Mouse (Mus musculus) neural tube, embryonic 11.5 days (tissue): ENCODE data around the gene Cd69. TPM values are rescaled to one million over a fixed set of nuclear protein-coding genes. Genes with fewer than 3 reads are reported as not detected.

Source experiments
- ATAC-seq: fragments of 200-750 bp; cut with Nextera tagmentation; 2 replicates; pipeline ENCODE4 v1.8.0; 2017; ENCODE audit warnings: moderate number of reproducible peaks, mild to moderate bottlenecking, moderate TSS enrichment, moderate library complexity; ENCODE audit not compliant: insufficient read depth, low FRiP score, low TSS enrichment
- DNase-seq: peaks from one replicate; pipeline ENCODE4 v3.0.0-alpha.2; 2015; ENCODE audit warnings: low spot score
- H3K27ac ChIP-seq: fragments of 300-500 bp; sonication (generic); 2 replicates; pipeline ENCODE4 v1.5.1; 2014; ENCODE audit warnings: low read depth, mild to moderate bottlenecking, low read length
- H3K27me3 ChIP-seq: fragments of 300-500 bp; sonication (generic); 2 replicates; pipeline ENCODE4 v1.6.1; 2014; ENCODE audit warnings: mild to moderate bottlenecking, low read length, mixed read lengths; ENCODE audit not compliant: control insufficient read depth, insufficient read depth
- H3K36me3 ChIP-seq: fragments of 300-500 bp; sonication (generic); 2 replicates; pipeline ENCODE4 v1.6.1; 2014; ENCODE audit warnings: mild to moderate bottlenecking, low read length, moderate library complexity, mixed read lengths; ENCODE audit not compliant: control insufficient read depth, insufficient read depth
- H3K4me1 ChIP-seq: fragments of 300-500 bp; sonication (generic); 2 replicates; pipeline ENCODE4 v1.6.1; 2014; ENCODE audit warnings: low read length, mixed read lengths; ENCODE audit not compliant: control insufficient read depth, insufficient read depth
- H3K4me2 ChIP-seq: fragments of 300-500 bp; sonication (generic); 2 replicates; pipeline ENCODE4 v1.6.1; 2014; ENCODE audit warnings: low read depth, mild to moderate bottlenecking, moderate library complexity
- H3K4me3 ChIP-seq: fragments of 300-500 bp; sonication (generic); 2 replicates; pipeline ENCODE4 v1.5.1; 2014; ENCODE audit warnings: low read depth, low read length
- H3K9ac ChIP-seq: fragments of 300-500 bp; sonication (generic); 2 replicates; pipeline ENCODE4 v1.6.1; 2014; ENCODE audit warnings: mild to moderate bottlenecking, low read length
- H3K9me3 ChIP-seq: fragments of 300-500 bp; sonication (generic); 2 replicates; pipeline ENCODE4 v1.6.1; 2016; ENCODE audit warnings: low read length; ENCODE audit not compliant: control insufficient read depth
- WGBS: fragments of 180-500 bp; shearing (Covaris S2); extraction: QIAGEN DNeasy Blood & Tissue Kit; methylation state at CpG from one replicate; pipeline ENCODE4 v1.1.7; 2014; 5-methylcytosine and 5-hydroxymethylcytosine counted together
- polyA plus RNA-seq: library from polyadenylated mRNA; unstranded; fragments of >200 nt; fragmentation: Nextera tagmentation; extraction: Ambion mirVana; gene quantifications from 2 replicates; pipeline ENCODE4 v1.2.1, GENCODE M21; 2014

The Cd69 gene
- polyA plus RNA-seq, 1 experiment from 2014 or later = not detected

GRCm38 (mm10) chr6:129284384-129285104 lies 9.3 kb upstream of the Cd69 start:
- Histone ChIP-seq H3K36me3 (no peaks in the 10 kb centered on the region), H3K9ac (no peak overlapping the region), H3K9me3 (no peaks in the 10 kb centered on the region), H3K4me2 (no peak overlapping the region), H3K27ac (no peak overlapping the region), H3K27me3 (no peaks in the 10 kb centered on the region), H3K4me1 (no peaks in the 10 kb centered on the region), H3K4me3 (no peak overlapping the region)
- DNase-seq (no peak), ATAC-seq (no peak; the same call in 1 of the 2 replicates)
- 86% methylated on average over 7 of the region's 7 CpGs for WGBS

GRCm38 (mm10) chr6:129283271-129283670 lies 8.0 kb upstream of the Cd69 start:
- Histone ChIP-seq H3K9ac (no peak overlapping the region), H3K4me2 (no peak overlapping the region), H3K27ac (no peak overlapping the region), H3K4me3 (no peak overlapping the region), H3K36me3 (no peaks in the 10 kb centered on the region), H3K9me3 (no peaks in the 10 kb centered on the region), H3K4me1 (no peaks in the 10 kb centered on the region), H3K27me3 (no peaks in the 10 kb centered on the region)
- no peak for DNase-seq
- WGBS = 79% methylated on average over 3 of the region's 3 CpGs
- no peak for ATAC-seq

- Histone ChIP-seq H3K4me2 (no peak overlapping the region), H3K36me3 (no peaks in the 10 kb centered on the region), H3K27ac (no peak overlapping the region), H3K4me3 (no peak overlapping the region), H3K9me3 (no peaks in the 10 kb centered on the region), H3K27me3 (no peaks in the 10 kb centered on the region), H3K9ac (no peak overlapping the region), H3K4me1 (no peaks in the 10 kb centered on the region)
- no peak for DNase-seq
- WGBS = 97% methylated on average over 2 of the region's 2 CpGs
- ATAC-seq = no peak
Observed at GRCm38 (mm10) chr6:129276483-129276882, 1.2 kb upstream of the Cd69 start.

- Histone ChIP-seq H3K4me1 (no peaks in the 10 kb centered on the region), H3K4me2 (no peak overlapping the region), H3K4me3 (no peak overlapping the region), H3K36me3 (no peaks in the 10 kb centered on the region), H3K9ac (no peak overlapping the region), H3K27ac (no peak overlapping the region), H3K27me3 (no peaks in the 10 kb centered on the region), H3K9me3 (no peaks in the 10 kb centered on the region)
- ATAC-seq (no peak), DNase-seq (no peak)
- 72% methylated on average over 3 of the region's 3 CpGs for WGBS
Observed at GRCm38 (mm10) chr6:129275624-129276203, 478 bp upstream of the Cd69 start.

GRCm38 (mm10) chr6:129274476-129274875 lies 760 bp downstream of the Cd69 start:
- Histone ChIP-seq H3K4me3 (no peak overlapping the region), H3K4me2 (no peak overlapping the region), H3K9me3 (no peaks in the 10 kb centered on the region), H3K27ac (no peak overlapping the region), H3K4me1 (no peaks in the 10 kb centered on the region), H3K27me3 (no peaks in the 10 kb centered on the region), H3K9ac (no peak overlapping the region), H3K36me3 (no peaks in the 10 kb centered on the region)
- no peak for DNase-seq
- WGBS = 83% methylated on average over 2 of the region's 2 CpGs
- ATAC-seq = no peak

GRCm38 (mm10) chr6:129273662-129274061 lies 1.6 kb downstream of the Cd69 start:
- H3K4me1 ChIP-seq = no peaks in the 10 kb centered on the region
- no peak overlapping the region for H3K9ac ChIP-seq
- no peaks in the 10 kb centered on the region for H3K9me3 ChIP-seq
- no peaks in the 10 kb centered on the region for H3K27me3 ChIP-seq
- 87% methylated on average over 3 of the region's 3 CpGs for WGBS
- no peak overlapping the region for H3K4me3 ChIP-seq
- ATAC-seq (no peak), DNase-seq (no peak)
- no peaks in the 10 kb centered on the region for H3K36me3 ChIP-seq
- no peak overlapping the region for H3K27ac ChIP-seq
- H3K4me2 ChIP-seq = no peak overlapping the region

GRCm38 (mm10) chr6:129266438-129267022 lies 8.7 kb downstream of the Cd69 start:
- Histone ChIP-seq H3K9ac (no peak overlapping the region), H3K4me3 (no peak overlapping the region), H3K9me3 (no peaks in the 10 kb centered on the region), H3K27me3 (no peaks in the 10 kb centered on the region), H3K4me2 (no peak overlapping the region), H3K4me1 (no peaks in the 10 kb centered on the region), H3K36me3 (no peaks in the 10 kb centered on the region), H3K27ac (no peak overlapping the region)
- ATAC-seq (no peak), DNase-seq (no peak)
- WGBS = 79% methylated on average over 1 of the region's 1 CpGs

- Histone ChIP-seq H3K27me3 (no peaks in the 10 kb centered on the region), H3K4me3 (no peak overlapping the region), H3K9me3 (no peaks in the 10 kb centered on the region), H3K9ac (no peak overlapping the region), H3K4me1 (no peaks in the 10 kb centered on the region), H3K27ac (no peak overlapping the region), H3K36me3 (no peaks in the 10 kb centered on the region), H3K4me2 (no peak overlapping the region)
- 78% methylated on average over 3 of the region's 3 CpGs for WGBS
- ATAC-seq (no peak), DNase-seq (no peak)
Observed at GRCm38 (mm10) chr6:129265821-129266220, 9.4 kb downstream of the Cd69 start.

- no peaks in the 10 kb centered on the region for H3K9me3 ChIP-seq
- no peak for ATAC-seq
- no peak for DNase-seq
- H3K4me3 ChIP-seq = no peak overlapping the region
- H3K27me3 ChIP-seq = no peaks in the 10 kb centered on the region
- H3K4me2 ChIP-seq = no peak overlapping the region
- no peak overlapping the region for H3K27ac ChIP-seq
- no peaks in the 10 kb centered on the region for H3K4me1 ChIP-seq
- no peak overlapping the region for H3K9ac ChIP-seq
- no peaks in the 10 kb centered on the region for H3K36me3 ChIP-seq
- 88% methylated on average over 4 of the region's 4 CpGs for WGBS
Observed at GRCm38 (mm10) chr6:129260940-129261339, 14.3 kb downstream of the Cd69 start.
